Mouse (Mus musculus) gastrocnemius, postnatal 14 days (tissue): ENCODE measurements at regions not wholly inside any gene's neighbourhood (a gene's known extent, or its start where the extent isn't known, plus 50 kb on each side); places are given as distances from the start of the nearest gene placed in this dataset.

Source experiments
- DNase-seq: peaks from one replicate; pipeline ENCODE4 v3.0.0; 2021; ENCODE audit warnings: mixed read lengths
- intact Hi-C: fragments of 180-260 bp; cut with DNase I; formaldehyde crosslinking; loops from one replicate; pipeline ENCODE4 v1.15.1; 2025; ENCODE audit warnings: low total_unique reads

- no peak for DNase-seq
- intact Hi-C loops: no loop called here
Observed at GRCm38 (mm10) chr2:116977771-116978600, 99.5 kb downstream of the Tmco5 start.

- intact Hi-C loops: no loop called here
- no peak for DNase-seq
Observed at GRCm38 (mm10) chr2:116978809-116979208, 100.3 kb downstream of the Tmco5 start.

- DNase-seq: peak; percentile 80
- intact Hi-C loops: no loop called here
Observed at GRCm38 (mm10) chr2:116979561-116980391, 101.3 kb downstream of the Tmco5 start.

GRCm38 (mm10) chr2:116980692-116981091 is 102.2 kb downstream of the Tmco5 start:
- DNase-seq: no peak
- intact Hi-C loops: no loop called here

GRCm38 (mm10) chr2:116983351-116983750 is 104.9 kb downstream of the Tmco5 start:
- intact Hi-C loops: no loop called here
- DNase-seq: no peak

DNA sequence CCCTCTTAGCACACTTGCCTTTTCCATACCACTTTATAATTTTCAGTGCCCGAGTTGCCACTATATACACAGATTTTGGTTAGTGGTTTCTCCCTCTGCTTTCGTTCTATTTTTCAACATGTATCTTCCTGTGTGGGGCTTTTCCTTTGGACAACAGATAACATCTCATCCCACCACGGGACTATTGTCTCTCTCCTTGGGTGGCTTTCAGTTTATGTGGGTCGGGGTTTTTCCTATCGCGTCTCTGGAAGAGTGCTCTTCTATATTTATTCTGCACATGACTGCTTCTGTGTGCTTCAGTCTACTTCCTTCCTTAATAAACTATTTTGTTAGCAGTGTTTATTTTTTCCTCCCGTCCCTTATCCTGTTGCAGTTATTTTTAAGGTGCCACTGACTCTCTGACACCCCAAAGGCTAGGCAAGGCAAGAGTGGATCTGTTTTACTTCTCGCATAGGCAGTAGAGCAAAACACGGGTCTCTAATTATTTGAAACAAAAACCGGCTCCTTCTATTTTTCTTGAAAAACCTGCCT is 105.4 kb downstream of the Tmco5 start:
- DNase-seq: no peak

DNA sequence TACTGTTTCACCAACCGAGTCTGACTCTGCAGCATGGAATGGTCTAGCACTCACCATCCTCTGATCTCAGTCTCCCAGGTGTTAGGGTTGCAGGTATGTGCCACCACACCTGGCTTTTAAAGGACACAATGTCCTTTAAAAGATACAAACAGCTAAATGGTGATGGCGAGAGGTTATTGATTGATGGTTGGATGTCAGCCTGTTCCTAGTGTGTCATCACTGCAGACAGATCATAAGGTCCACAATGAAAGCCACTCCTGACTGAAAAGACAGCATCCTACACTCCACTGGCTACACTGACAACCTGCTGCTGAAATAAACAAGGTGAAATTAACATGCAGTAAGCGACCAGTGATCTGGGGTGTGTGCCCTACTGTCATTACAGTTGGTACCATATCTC is 106.1 kb downstream of the Tmco5 start:
- intact Hi-C loops: no loop called here

More for the DNA sequence above, 105.4 kb downstream of the Tmco5 start:
- intact Hi-C loops: no loop called here

GRCm38 (mm10) chr2:116985549-116985948 is 107.1 kb downstream of the Tmco5 start:
- intact Hi-C loops: no loop called here
- no peak for DNase-seq

More for the DNA sequence above, 106.1 kb downstream of the Tmco5 start:
- DNase-seq: no peak

DNA sequence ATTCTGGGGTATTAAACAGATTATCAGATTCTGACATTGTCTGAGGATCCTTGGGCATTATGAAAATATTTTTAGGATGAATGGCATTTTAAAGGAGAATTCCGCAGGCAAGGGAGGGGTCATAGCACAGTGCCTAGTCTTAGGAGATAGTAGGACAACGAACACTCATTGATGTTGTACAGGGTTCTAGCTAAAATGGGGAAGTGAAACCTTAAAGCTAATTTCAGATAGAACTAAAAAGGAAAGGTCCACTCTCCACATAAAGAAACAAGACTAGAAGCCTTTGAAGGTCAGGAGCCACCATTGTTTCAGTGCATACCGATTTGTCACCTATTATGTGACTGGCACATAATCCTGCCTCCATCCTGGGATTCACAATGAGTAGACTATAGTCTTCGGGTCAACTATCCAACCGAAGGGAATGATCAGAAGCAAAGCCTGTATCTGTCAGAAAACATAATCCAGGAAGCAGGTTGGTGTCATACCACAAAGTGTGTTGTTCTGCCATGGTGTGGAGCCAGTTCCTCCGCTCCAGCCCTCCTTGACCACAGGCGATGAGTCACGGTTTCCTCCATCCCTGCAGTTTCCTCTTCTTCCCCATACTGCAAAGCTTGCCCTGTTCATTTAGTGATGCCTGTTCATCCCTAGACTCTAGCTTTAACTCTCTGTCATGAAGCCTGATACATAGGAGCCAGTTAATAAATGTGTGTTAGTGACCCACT is 110.6 kb downstream of the Tmco5 start:
- DNase-seq: no peak
- intact Hi-C loops: no loop called here

DNA sequence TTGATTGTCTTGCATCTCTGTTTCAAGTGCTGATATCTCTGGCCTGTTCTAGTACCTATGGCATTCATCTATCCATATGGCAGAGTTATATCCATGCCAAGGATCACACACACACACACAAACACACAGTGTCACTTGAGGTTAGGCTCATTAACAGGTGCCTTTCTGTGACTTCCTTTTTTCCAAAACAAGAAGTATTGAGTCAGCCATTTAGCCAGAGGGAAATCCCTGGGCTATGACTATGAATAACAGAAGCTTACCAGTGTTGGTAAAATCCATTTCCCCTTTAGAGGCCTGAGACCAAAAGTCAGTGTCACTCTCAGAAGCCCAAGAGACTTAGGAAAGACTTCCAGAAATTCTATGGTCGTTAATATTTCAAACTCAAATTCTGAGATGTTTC is 111.6 kb downstream of the Tmco5 start:
- no peak for DNase-seq
- intact Hi-C loops: no loop called here

- no peak for DNase-seq
- intact Hi-C loops: no loop called here
Observed at GRCm38 (mm10) chr2:116991561-116992042, 113.1 kb downstream of the Tmco5 start.

GRCm38 (mm10) chr2:116993724-116994123 is 115.2 kb downstream of the Tmco5 start:
- intact Hi-C loops: no loop called here

DNA sequence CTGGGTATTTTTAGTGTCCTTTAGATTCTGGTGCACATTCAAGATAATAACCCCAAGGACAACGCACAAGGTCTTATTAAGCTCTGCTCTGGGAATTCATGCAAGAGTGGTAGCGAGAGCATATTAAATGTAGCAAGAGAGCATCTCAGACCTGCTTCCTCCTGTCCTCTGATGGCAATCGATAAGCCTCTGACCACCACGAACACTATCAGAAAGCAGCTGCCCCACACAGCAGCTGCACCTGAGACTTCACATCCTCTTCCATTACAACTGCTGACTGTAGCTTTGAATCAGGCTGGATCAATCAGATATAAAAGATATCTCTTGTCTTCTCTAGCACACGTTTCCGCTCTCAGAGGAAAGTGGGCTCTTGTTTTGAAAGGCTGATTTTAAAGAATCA is 117.8 kb downstream of the Tmco5 start:
- no peak for DNase-seq
- intact Hi-C loops: no loop called here

More at GRCm38 (mm10) chr2:116993724-116994123, 115.2 kb downstream of the Tmco5 start:
- no peak for DNase-seq

DNA sequence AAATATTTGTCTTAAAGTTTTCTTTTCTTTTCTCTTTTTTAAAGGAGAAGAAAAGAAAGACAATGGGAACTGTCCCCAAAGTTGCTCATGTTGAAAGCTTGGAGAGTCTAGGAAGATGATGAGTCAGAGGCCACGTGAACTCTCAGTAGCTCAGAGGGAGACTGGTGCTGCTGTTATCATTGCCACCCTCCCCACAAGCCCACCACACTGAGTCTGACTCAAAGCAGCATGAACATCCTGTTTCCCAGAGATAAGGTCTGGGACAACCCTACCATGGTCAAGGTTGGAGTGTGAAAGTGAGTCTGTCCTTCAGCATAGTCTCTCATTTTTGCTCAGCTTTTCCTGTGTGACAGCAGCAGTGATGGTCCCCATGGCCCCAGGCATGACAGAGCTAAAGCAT is 120.3 kb downstream of the Tmco5 start:
- DNase-seq: no peak
- intact Hi-C loops: no loop called here

- intact Hi-C loops: no loop called here
- DNase-seq: no peak
Observed at GRCm38 (mm10) chr2:116999592-116999991, 121.1 kb downstream of the Tmco5 start.

- intact Hi-C loops: no loop called here
- no peak for DNase-seq
Observed at GRCm38 (mm10) chr2:117003976-117004375, 117.2 kb upstream of the Spred1 start.

GRCm38 (mm10) chr2:117006846-117007245 is 114.3 kb upstream of the Spred1 start:
- no peak for DNase-seq
- intact Hi-C loops: no loop called here

DNA sequence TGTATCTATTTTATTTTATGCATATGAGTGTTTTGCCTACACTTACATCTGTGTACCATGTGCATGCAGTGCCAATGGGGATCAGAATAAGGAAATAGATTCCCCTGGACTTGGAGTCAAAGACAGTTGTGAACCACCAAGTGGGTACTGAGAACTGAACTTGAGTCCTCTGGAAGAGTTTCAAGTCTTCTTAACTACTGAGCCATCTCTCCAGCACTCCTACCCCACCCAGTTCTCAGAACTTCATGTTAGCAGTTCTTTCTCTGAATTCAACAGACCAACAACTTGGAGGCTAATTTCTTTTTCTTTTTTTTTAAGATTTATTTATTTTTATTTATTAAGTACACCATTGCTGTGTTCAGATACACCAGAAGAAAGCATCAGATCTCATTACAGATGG is 112.3 kb upstream of the Spred1 start:
- intact Hi-C loops: no loop called here
- DNase-seq: no peak

GRCm38 (mm10) chr2:117010001-117010400 is 111.2 kb upstream of the Spred1 start:
- intact Hi-C loops: no loop called here

DNA sequence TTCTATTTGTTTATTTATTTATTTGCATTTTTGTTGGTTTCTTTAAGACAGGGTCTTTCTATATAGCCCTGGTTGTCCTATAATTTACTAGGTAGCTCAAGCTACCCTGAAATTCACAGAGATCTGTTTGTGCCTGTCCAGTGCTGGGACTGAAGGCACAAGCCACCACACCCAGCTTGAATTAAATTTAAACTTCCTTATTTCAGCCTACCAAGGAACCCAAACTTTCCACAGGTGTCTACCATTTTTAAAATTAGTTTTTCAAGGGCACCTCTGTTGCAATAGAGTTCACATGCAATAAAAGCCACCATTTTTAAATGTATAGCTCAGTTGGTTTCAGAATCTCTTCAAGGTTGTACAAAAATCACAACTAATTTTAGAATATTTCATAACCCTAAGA is 110.2 kb upstream of the Spred1 start:
- no peak for DNase-seq
- intact Hi-C loops: no loop called here

More at GRCm38 (mm10) chr2:117010001-117010400, 111.2 kb upstream of the Spred1 start:
- no peak for DNase-seq
